Mouse (Mus musculus): ENCODE results near the gene 1700010I14Rik. TPM values are rescaled to one million over a fixed set of nuclear protein-coding genes. Genes with fewer than 3 reads are reported as not detected.

Gene 1700010I14Rik
- polyA plus RNA-seq, 1 experiment, result not detected

DNA sequence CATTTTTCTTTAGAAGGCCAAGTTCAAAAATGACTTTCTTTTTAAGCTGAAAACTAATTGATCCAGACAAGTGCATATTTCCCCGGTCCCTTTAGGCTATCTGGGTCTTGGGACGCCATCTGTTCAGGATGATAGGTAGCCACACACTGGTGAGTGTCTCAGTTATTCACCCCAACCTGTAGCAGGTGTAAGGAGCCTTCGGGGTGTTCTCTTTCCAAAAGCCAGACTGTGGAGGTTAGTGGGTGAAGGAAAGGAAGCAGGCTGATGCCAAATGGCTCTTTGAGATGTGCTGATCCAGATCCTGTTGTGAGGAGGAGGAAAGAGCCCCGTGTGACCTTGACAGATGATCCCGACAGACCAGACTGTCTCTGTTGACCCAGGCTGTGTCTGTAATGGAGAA is 14.8 kb upstream of the 1700010I14Rik start:
- no peaks in the 10 kb centered on the region for H3K79me2 ChIP-seq (ENCODE audit: control insufficient read depth, insufficient read depth)
- no peak overlapping the region for H3K4me3 ChIP-seq
- no peak overlapping the region for H3ac ChIP-seq (ENCODE audit: control insufficient read depth, insufficient read length)
- no peak overlapping the region for H3K4me2 ChIP-seq (ENCODE audit: low read depth)
- H3K36me3 ChIP-seq (ENCODE audit: control insufficient read depth, insufficient read depth), result no peaks in the 10 kb centered on the region
- H3K27me3 ChIP-seq (ENCODE audit: control insufficient read depth, insufficient read depth, insufficient read length), result no peaks in the 10 kb centered on the region
- TF ChIP-seq POLR2A (IDR thresholded peaks at IDR 0.05; ENCODE audit: insufficient read length, low read depth) (no peak), USF1 (IDR thresholded peaks at IDR 0.05; ENCODE audit: low read depth) (no peak), MYOG (IDR thresholded peaks at IDR 0.05; ENCODE audit: control insufficient read depth in 1 of 3, insufficient read depth in 1 of 3, insufficient read length in 2 of 3, low read depth in 2 of 3) (no peak), MAX (IDR thresholded peaks at IDR 0.05; ENCODE audit: low read depth) (no peak), E2F4 (IDR thresholded peaks at IDR 0.05; ENCODE audit: insufficient read depth) (no peak), SRF (IDR thresholded peaks at IDR 0.05; ENCODE audit: control insufficient read depth, insufficient read length, low read depth) (no peak), POLR2AphosphoS2 (IDR thresholded peaks at IDR 0.05; ENCODE audit: insufficient read length, low read depth) (no peak)

DNA sequence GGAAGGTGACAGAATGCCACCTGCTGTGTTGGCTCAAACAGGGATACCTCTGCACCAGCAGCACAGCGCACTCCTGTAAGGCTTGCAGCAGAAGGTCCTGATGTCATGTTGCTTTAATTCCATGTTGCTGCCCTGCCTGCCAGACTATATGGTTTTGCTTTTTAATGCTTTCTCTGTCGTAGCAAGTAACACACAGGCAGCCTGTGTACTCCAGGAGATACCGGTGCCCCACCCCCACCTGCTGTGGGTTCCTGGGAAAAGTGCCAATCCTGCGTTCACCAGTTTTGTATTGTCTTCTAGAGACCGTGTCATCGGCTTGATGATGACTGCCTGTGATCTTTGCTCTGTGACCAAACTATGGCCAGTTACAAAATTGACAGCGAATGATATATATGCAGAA is 13.7 kb upstream of the 1700010I14Rik start:
- H3K27me3 ChIP-seq (ENCODE audit: control insufficient read depth, insufficient read depth, insufficient read length), result no peaks in the 10 kb centered on the region

GRCm38 (mm10) chr17:8974823-8975397 is 13.2 kb upstream of the 1700010I14Rik start:
- Histone ChIP-seq H3ac (ENCODE audit: control insufficient read depth, insufficient read length) (no peak overlapping the region), H3K4me3 (no peak overlapping the region), H3K4me2 (ENCODE audit: low read depth) (no peak overlapping the region), H3K36me3 (ENCODE audit: control insufficient read depth, insufficient read depth) (no peaks in the 10 kb centered on the region), H3K27me3 (ENCODE audit: control insufficient read depth, insufficient read depth, insufficient read length) (no peaks in the 10 kb centered on the region), H3K79me2 (ENCODE audit: control insufficient read depth, insufficient read depth) (no peaks in the 10 kb centered on the region)
- TF ChIP-seq E2F4 (IDR thresholded peaks at IDR 0.05; ENCODE audit: insufficient read depth) (no peak), REST (IDR thresholded peaks at IDR 0.05; ENCODE audit: insufficient read depth, insufficient read length) (no peak), MYOD1 (IDR thresholded peaks at IDR 0.05; ENCODE audit: control insufficient read depth in 1 of 3, insufficient read length in 2 of 3, low read depth in 2 of 3) (no peak), MAX (IDR thresholded peaks at IDR 0.05; ENCODE audit: low read depth) (no peak), POLR2AphosphoS2 (IDR thresholded peaks at IDR 0.05; ENCODE audit: insufficient read length, low read depth) (no peak), MYOG (IDR thresholded peaks at IDR 0.05; ENCODE audit: control insufficient read depth in 1 of 3, insufficient read depth in 1 of 3, insufficient read length in 2 of 3, low read depth in 2 of 3) (no peak), TCF3 (IDR thresholded peaks at IDR 0.05; ENCODE audit: insufficient read length, low read depth) (no peak), POLR2A (IDR thresholded peaks at IDR 0.05; ENCODE audit: insufficient read length, low read depth) (no peak), USF1 (IDR thresholded peaks at IDR 0.05; ENCODE audit: low read depth) (no peak), CEBPB (IDR thresholded peaks at IDR 0.05; ENCODE audit: insufficient read depth, poor library complexity, severe bottlenecking) (no peak), TCF12 (IDR thresholded peaks at IDR 0.05; ENCODE audit: insufficient read depth, poor library complexity, severe bottlenecking) (no peak), SRF (IDR thresholded peaks at IDR 0.05; ENCODE audit: control insufficient read depth, insufficient read length, low read depth) (no peak)

More for the DNA sequence above, 13.7 kb upstream of the 1700010I14Rik start:
- Histone ChIP-seq H3K79me2 (ENCODE audit: control insufficient read depth, insufficient read depth) (no peaks in the 10 kb centered on the region), H3K4me2 (ENCODE audit: low read depth) (no peak overlapping the region), H3K36me3 (ENCODE audit: control insufficient read depth, insufficient read depth) (no peaks in the 10 kb centered on the region), H3K4me3 (no peak overlapping the region), H3ac (ENCODE audit: control insufficient read depth, insufficient read length) (no peak overlapping the region)
- TF ChIP-seq E2F4 (IDR thresholded peaks at IDR 0.05; ENCODE audit: insufficient read depth) (no peak), CEBPB (IDR thresholded peaks at IDR 0.05; ENCODE audit: insufficient read depth, poor library complexity, severe bottlenecking) (no peak), MAX (IDR thresholded peaks at IDR 0.05; ENCODE audit: low read depth) (no peak), TCF12 (IDR thresholded peaks at IDR 0.05; ENCODE audit: insufficient read depth, poor library complexity, severe bottlenecking) (no peak), POLR2AphosphoS2 (IDR thresholded peaks at IDR 0.05; ENCODE audit: insufficient read length, low read depth) (no peak), USF1 (IDR thresholded peaks at IDR 0.05; ENCODE audit: low read depth) (no peak), MYOD1 (IDR thresholded peaks at IDR 0.05; ENCODE audit: control insufficient read depth in 1 of 3, insufficient read length in 2 of 3, low read depth in 2 of 3) (no peak), SRF (IDR thresholded peaks at IDR 0.05; ENCODE audit: control insufficient read depth, insufficient read length, low read depth) (no peak), POLR2A (IDR thresholded peaks at IDR 0.05; ENCODE audit: insufficient read length, low read depth) (no peak), REST (IDR thresholded peaks at IDR 0.05; ENCODE audit: insufficient read depth, insufficient read length) (no peak), MYOG (IDR thresholded peaks at IDR 0.05; ENCODE audit: control insufficient read depth in 1 of 3, insufficient read depth in 1 of 3, insufficient read length in 2 of 3, low read depth in 2 of 3) (no peak), TCF3 (IDR thresholded peaks at IDR 0.05; ENCODE audit: insufficient read length, low read depth) (no peak)

- Histone ChIP-seq H3ac (ENCODE audit: control insufficient read depth, insufficient read length) (no peak overlapping the region), H3K79me2 (ENCODE audit: control insufficient read depth, insufficient read depth) (no peaks in the 10 kb centered on the region), H3K4me2 (ENCODE audit: low read depth) (no peak overlapping the region), H3K27me3 (ENCODE audit: control insufficient read depth, insufficient read depth, insufficient read length) (no peaks in the 10 kb centered on the region), H3K36me3 (ENCODE audit: control insufficient read depth, insufficient read depth) (no peaks in the 10 kb centered on the region), H3K4me3 (no peak overlapping the region)
- TF ChIP-seq POLR2AphosphoS2 (IDR thresholded peaks at IDR 0.05; ENCODE audit: insufficient read length, low read depth) (no peak), USF1 (IDR thresholded peaks at IDR 0.05; ENCODE audit: low read depth) (no peak), REST (IDR thresholded peaks at IDR 0.05; ENCODE audit: insufficient read depth, insufficient read length) (no peak), TCF3 (IDR thresholded peaks at IDR 0.05; ENCODE audit: insufficient read length, low read depth) (no peak), TCF12 (IDR thresholded peaks at IDR 0.05; ENCODE audit: insufficient read depth, poor library complexity, severe bottlenecking) (no peak), SRF (IDR thresholded peaks at IDR 0.05; ENCODE audit: control insufficient read depth, insufficient read length, low read depth) (no peak), POLR2A (IDR thresholded peaks at IDR 0.05; ENCODE audit: insufficient read length, low read depth) (no peak), MAX (IDR thresholded peaks at IDR 0.05; ENCODE audit: low read depth) (no peak), E2F4 (IDR thresholded peaks at IDR 0.05; ENCODE audit: insufficient read depth) (no peak), MYOD1 (IDR thresholded peaks at IDR 0.05; ENCODE audit: control insufficient read depth in 1 of 3, insufficient read length in 2 of 3, low read depth in 2 of 3) (no peak), MYOG (IDR thresholded peaks at IDR 0.05; ENCODE audit: control insufficient read depth in 1 of 3, insufficient read depth in 1 of 3, insufficient read length in 2 of 3, low read depth in 2 of 3) (no peak), CEBPB (IDR thresholded peaks at IDR 0.05; ENCODE audit: insufficient read depth, poor library complexity, severe bottlenecking) (no peak)
These were observed 11.4 kb upstream of the 1700010I14Rik start for GRCm38 (mm10) chr17:8976745-8977144.

All from myocyte (in vitro differentiated cells).